Mouse (Mus musculus) G1E (cell line): ENCODE results near the gene Olfr96.

Source experiments
- CTCF ChIP-seq: IDR thresholded peaks from 2 replicates; pipeline ENCODE4 v1.5.1; 2012; ENCODE audit warnings: low read depth, low read length, inconsistent platforms, mixed read lengths
- TAL1 ChIP-seq: conservative IDR thresholded peaks from 2 replicates; pipeline ENCODE4 v1.6.1; 2012; ENCODE audit warnings: low read depth, low read length, inconsistent platforms, mixed read lengths

GRCm38 (mm10) chr17:37196845-37197724 is 22.9 kb upstream of the Olfr96 start:
- TF ChIP-seq CTCF (no peak), TAL1 (no peak)
